Mouse (Mus musculus): ENCODE measurements at regions not wholly inside any gene's neighbourhood (a gene's known extent, or its start where the extent isn't known, plus 50 kb on each side); places are given as distances from the start of the nearest gene placed in this dataset.

- in situ Hi-C loops (cut with MboI; ENCODE audit: low pct_unique_long_range_greater_than_20kb in 1 of 2, low sequenced_read_pairs in 2 of 2, unreplicated experiment in 1 of 2), result no loop called here
These were observed 82.2 kb downstream of the Rap2a start for GRCm38 (mm10) chr14:120560416-120560815.

- in situ Hi-C loops (cut with MboI; ENCODE audit: low pct_unique_long_range_greater_than_20kb in 1 of 2, low sequenced_read_pairs in 2 of 2, unreplicated experiment in 1 of 2), result no loop called here
These were observed 82.7 kb downstream of the Rap2a start for GRCm38 (mm10) chr14:120560987-120561386.

GRCm38 (mm10) chr14:120566945-120567344 lies 88.7 kb downstream of the Rap2a start:
- in situ Hi-C loops (cut with MboI; ENCODE audit: low pct_unique_long_range_greater_than_20kb in 1 of 2, low sequenced_read_pairs in 2 of 2, unreplicated experiment in 1 of 2), result no loop called here

DNA sequence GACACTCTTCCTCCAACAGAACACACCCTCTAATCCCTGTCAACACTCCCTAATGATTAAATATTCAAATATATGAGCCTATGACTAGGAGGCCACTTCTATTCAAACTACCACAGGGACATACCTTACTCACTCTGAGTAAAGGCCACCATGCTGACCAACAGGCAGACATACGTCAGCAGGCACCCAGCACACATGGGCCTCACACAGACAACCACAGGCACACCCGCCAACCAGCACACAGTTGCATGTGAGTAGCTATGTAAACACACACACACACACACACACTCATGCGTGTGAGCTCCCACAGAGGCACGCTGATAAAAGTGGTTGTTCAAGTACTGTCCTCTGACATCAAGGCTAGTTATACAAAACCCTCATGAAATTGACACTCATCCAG lies 89.8 kb downstream of the Rap2a start:
- in situ Hi-C loops (cut with MboI; ENCODE audit: low pct_unique_long_range_greater_than_20kb in 1 of 2, low sequenced_read_pairs in 2 of 2, unreplicated experiment in 1 of 2), result no loop called here

DNA sequence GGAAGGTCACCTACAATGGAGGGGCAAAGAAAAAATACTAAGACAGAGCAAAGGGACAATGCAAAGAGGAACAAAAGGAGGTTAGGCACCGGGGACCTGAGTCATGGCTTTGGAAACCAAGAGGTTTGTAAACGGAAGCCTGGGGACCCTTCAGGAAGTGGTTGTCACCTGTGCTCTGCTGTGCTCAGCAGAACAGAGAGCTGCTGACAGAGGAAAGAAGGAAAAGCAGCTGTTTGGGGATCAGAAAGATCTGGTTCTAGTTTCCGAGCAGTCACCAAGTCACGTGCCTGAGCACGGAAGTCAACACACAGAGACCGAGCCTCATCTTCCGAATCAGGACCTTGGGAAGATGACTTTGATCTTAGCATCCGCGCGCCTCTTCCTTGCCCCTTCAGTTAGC lies 94.0 kb downstream of the Rap2a start:
- in situ Hi-C loops (cut with MboI; ENCODE audit: low pct_unique_long_range_greater_than_20kb in 1 of 2, low sequenced_read_pairs in 2 of 2, unreplicated experiment in 1 of 2), result no loop called here

DNA sequence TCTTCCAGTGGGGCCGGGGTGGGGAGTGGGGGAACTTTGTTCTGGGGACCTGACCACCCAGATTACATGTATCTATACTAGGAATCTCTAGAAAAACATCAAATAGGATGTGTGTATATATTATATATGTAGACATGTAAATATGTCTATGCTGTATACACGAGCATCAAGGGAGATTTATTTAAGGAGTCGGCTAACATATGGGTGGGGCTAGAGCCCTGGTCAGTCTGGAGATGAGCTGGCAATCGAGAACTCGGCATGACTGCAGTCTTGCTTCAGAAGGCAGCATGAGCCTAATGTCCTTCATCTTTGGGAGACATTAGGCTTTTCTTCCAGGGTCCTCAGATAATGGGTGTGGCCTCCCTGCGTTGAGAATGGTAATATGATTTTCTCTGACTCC lies 97.0 kb downstream of the Rap2a start:
- in situ Hi-C loops (cut with MboI; ENCODE audit: low pct_unique_long_range_greater_than_20kb in 1 of 2, low sequenced_read_pairs in 2 of 2, unreplicated experiment in 1 of 2), result no loop called here

DNA sequence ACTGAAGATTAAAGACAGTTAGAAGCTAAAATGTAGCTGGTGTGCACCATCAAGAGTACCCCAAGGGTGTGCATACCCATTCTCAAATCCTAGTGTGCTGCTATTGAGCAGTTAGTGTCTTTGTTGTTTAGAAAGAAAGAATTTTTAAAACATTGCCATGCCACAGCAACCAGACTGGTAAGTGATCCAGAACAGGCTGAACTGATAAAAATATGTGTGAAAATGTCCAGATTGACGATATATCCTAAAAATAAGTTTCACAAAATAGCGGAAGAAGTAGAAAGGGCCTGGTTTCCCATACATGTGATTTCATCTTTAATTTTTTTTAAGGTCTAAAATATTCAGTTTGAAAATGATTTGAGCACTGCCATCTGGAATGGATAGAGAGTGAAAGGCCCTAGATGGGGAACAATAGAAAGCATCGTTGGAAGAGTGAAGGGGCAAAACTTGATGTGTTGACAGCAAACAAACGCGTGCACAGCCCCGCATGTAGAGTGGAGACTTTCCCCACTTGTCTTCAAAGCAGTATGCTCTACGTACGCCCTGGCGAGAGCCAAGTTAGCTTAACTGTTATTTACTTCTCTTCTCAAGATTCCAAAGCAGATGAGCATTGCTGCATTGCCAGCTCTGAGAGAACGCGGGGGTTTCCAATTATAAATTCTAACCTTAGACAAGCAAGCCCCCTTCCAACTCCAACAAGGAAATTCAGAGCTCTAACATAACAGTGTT lies 100.3 kb downstream of the Rap2a start:
- in situ Hi-C loops (cut with MboI; ENCODE audit: low pct_unique_long_range_greater_than_20kb in 1 of 2, low sequenced_read_pairs in 2 of 2, unreplicated experiment in 1 of 2), result no loop called here

- in situ Hi-C loops (cut with MboI; ENCODE audit: low pct_unique_long_range_greater_than_20kb in 1 of 2, low sequenced_read_pairs in 2 of 2, unreplicated experiment in 1 of 2), result no loop called here
These were observed 105.6 kb downstream of the Rap2a start for GRCm38 (mm10) chr14:120583807-120584206.

DNA sequence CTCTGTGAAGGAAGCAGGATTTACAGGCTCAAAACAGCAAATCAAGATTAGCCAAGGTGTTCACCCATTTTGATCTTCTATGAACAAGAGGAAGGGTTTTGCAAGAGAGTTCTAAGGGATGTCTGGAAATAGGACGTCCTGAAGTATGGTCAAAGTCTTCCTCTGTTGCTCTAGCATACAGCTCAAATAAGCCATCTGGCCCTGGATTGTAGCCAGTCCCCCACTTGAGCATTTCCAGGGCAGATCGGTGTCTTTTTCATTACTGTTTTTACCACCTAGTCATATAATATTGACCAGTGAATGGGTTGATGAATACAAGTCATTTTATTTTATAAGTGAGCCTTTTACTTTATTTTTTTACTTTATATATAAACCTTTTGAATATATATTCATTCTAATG lies 113.9 kb downstream of the Rap2a start:
- in situ Hi-C loops (cut with MboI; ENCODE audit: low pct_unique_long_range_greater_than_20kb in 1 of 2, low sequenced_read_pairs in 2 of 2, unreplicated experiment in 1 of 2), result no loop called here

DNA sequence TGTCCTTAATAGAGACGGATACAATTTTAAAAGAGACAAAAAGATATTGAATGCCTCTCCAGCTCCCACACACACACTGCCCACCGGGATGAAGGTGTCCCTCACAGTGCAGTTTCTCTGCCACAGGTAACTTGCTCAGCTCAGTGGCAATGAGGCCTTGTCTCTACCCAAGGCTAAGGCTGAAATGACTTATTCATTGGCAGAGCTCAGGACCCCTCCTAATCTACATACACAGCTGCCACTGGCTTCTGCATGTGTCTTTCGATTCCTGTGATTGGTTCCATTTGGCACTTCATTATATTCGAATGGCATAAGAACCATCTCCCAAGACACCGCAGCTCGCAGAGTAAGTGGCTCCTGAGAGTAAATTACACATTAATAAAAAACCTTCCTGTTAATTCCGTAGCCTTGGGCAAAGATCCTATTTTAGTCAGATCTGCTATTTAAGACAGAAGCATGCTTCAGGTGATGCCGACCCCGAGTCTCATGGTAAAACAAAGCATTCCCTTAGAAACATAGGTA lies 122.2 kb downstream of the Rap2a start:
- in situ Hi-C loops (cut with MboI; ENCODE audit: low pct_unique_long_range_greater_than_20kb in 1 of 2, low sequenced_read_pairs in 2 of 2, unreplicated experiment in 1 of 2), result no loop called here

GRCm38 (mm10) chr14:120601510-120601909 lies 123.3 kb downstream of the Rap2a start:
- in situ Hi-C loops (cut with MboI; ENCODE audit: low pct_unique_long_range_greater_than_20kb in 1 of 2, low sequenced_read_pairs in 2 of 2, unreplicated experiment in 1 of 2), result no loop called here

- in situ Hi-C loops (cut with MboI; ENCODE audit: low pct_unique_long_range_greater_than_20kb in 1 of 2, low sequenced_read_pairs in 2 of 2, unreplicated experiment in 1 of 2), result no loop called here
These were observed 125.7 kb downstream of the Rap2a start for GRCm38 (mm10) chr14:120603849-120604492.

DNA sequence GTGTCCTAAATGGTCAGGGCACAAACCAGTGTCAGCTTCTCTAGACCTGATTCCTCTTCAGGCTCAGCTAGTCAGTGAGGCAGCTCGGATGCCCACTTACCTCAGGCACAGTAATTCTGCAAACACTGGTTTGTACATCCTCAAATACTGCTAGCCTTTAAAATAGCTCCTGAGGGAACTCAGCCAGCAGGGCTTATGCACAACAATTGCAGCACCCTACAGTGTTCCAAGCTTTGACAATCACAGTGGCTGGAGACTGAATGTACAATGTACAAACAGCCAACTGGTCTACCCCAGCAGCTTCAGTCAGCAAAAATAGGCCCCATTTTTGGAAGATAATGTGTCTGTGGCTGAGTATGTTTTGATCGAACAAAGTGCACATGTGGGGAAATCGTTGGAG lies 129.6 kb downstream of the Rap2a start:
- in situ Hi-C loops (cut with MboI; ENCODE audit: low pct_unique_long_range_greater_than_20kb in 1 of 2, low sequenced_read_pairs in 2 of 2, unreplicated experiment in 1 of 2), result no loop called here

DNA sequence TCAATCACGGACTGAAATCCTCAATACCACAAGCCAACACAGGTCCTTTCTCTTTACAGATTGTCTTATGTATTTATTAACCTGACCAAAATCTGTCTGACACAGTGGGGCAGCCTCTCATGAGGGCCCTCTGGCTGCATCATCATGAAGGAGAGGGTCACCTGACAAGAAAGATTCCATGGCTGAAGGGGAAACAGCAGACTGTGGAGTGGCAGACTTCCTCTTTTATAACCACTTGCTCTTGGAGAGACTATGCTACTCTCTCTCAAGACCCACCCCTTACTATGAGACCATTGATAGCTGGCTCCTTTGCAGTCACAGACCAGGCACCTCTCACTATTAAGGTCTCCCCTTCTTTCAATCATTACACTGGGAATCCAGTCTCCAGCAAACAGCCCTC lies 133.1 kb downstream of the Rap2a start:
- in situ Hi-C loops (cut with MboI; ENCODE audit: low pct_unique_long_range_greater_than_20kb in 1 of 2, low sequenced_read_pairs in 2 of 2, unreplicated experiment in 1 of 2), result no loop called here

GRCm38 (mm10) chr14:120626223-120626935 lies 148.1 kb downstream of the Rap2a start:
- in situ Hi-C loops (cut with MboI; ENCODE audit: low pct_unique_long_range_greater_than_20kb in 1 of 2, low sequenced_read_pairs in 2 of 2, unreplicated experiment in 1 of 2), result no loop called here

DNA sequence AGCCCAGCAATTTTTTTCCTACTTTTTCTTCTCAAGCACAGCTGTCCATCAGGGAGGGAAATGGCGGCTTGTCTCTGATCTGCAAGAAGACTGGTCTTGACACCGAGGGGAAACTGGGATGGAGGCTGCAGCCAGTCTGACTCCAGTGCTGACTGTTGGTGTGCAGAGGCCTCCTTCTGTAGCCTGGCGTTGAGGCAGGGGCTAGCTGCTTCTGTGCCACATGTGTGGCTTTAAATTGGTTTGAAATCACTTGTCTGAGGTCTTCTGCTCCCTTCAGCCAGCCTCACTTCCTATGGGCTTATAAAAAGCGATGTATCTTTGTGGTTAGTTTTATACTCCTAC lies 148.7 kb downstream of the Rap2a start:
- in situ Hi-C loops (cut with MboI; ENCODE audit: low pct_unique_long_range_greater_than_20kb in 1 of 2, low sequenced_read_pairs in 2 of 2, unreplicated experiment in 1 of 2), result no loop called here

- in situ Hi-C loops (cut with MboI; ENCODE audit: low pct_unique_long_range_greater_than_20kb in 1 of 2, low sequenced_read_pairs in 2 of 2, unreplicated experiment in 1 of 2), result no loop called here
These were observed 154.5 kb downstream of the Rap2a start for GRCm38 (mm10) chr14:120632771-120633170.

DNA sequence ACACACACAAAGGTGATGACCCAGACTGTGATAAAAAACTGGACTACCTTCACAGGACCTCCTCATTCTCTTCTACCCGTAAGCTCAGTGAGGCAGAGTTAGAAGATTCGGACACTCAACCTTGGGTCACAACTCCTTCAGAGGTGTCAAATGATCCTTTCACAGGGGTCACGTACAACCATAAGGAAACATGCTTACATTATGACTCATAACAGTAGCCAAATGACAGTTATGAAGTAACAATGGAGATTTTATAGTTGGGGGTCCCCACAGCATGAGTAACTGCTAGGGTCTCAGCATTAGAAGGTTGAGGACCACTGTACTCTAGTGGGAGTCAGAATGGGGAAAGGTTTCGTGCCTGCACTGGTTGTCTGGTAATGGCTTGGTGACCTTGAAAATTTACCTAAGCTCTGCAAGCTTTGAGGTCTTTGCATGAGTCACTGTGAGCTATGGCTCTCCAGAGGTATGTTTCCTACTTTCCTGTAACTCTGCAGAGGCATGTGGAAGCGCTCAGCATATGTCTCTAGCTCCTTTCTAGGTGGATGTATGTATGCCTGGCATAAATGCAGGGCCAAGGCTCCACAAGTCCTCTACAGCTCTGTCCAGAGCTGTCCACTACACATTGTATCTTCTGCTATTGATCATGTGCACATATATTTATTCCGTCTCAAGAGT lies 158.6 kb downstream of the Rap2a start:
- in situ Hi-C loops (cut with MboI; ENCODE audit: low pct_unique_long_range_greater_than_20kb in 1 of 2, low sequenced_read_pairs in 2 of 2, unreplicated experiment in 1 of 2), result no loop called here

DNA sequence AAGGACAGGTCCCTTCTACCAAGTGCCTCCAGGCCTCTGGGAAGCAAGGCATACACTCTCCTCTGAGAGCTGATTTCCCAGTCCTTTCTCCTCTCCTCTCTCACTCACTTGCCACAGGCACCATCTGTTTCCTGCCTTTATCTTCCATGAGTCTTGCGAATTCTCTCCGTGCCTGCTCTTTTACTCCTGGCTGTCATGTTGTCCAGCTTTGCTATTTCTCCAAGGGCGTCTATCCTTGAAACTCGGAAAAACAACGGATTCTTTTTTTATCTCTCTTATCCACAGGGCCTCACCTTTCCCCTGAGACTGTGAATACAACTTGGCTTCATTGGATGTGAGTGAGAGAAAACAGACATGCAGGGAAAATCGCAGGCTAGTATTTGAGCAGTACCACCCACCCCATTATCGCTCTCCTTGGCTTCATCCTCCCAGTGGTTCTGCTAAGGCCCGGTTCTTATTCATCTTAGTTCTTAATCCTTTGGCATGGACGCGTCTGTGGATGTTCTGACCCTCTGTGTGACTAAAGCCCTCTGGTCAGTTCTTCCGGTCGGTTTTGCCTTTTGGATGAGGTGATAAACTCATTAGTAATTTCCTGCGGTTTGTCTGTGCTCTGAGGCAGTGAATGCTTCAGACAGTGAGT lies 159.4 kb downstream of the Rap2a start:
- in situ Hi-C loops (cut with MboI; ENCODE audit: low pct_unique_long_range_greater_than_20kb in 1 of 2, low sequenced_read_pairs in 2 of 2, unreplicated experiment in 1 of 2), result no loop called here

Measured in mouse embryonic stem cell (cell line).